1 mouse cellular context compared by ENCODE assay signal in the genomic region with DNA sequence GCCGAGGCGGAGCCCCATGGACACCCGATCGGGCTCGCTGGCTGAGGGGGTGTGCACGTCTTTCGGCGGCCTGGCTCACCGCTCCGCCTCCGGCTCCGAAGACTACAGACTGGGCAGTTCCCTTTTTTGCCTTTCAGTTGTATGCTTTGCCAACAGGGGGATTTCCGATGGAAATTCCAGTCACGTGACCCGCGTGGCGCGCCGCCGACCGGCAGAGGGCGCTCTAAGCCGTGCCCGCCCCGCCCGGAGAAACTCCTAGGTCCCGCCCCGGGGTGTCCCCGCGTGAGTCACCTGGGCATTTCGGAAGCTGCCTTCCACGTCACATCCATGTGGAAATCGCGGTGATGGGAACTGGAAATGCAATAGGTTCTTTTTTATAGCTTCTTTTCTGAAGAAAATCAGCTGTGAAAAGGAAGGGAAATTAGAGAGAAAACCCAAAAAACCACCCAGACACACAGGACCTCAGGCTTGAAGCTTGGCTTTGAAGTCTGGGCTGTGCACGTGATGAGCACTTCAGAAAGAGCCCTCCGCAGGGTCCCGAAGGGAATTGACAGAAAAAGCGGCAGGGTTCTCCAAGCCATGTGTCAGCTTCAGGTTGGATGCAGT.
A peak's percentile ranks its signal among the peaks of the same experiment; 100 is the strongest.
TF ChIP-seq lines count a peak whose summit lies in the region.

A gene (minus strand): TSS at position 401 of the 606 bp plus-strand sequence.

TF ChIP-seq in CH12.LX, 34 proteins besides CTCF, POLR2A, EP300 and RAD21 (continued from another document):
- TF ChIP-seq KAT2A (IDR thresholded peaks at IDR 0.05; ENCODE audit: insufficient replicate concordance, low read length) (peak; percentile 77; the same call in 1 of the 2 replicates), CHD1 (IDR thresholded peaks at IDR 0.05; ENCODE audit: low read depth, low read length) (peak; percentile 49; the same call in 1 of the 2 replicates), BHLHE40 (IDR thresholded peaks at IDR 0.05; ENCODE audit: low read depth, low read length) (peak; percentile 98), ZC3H11A (IDR thresholded peaks at IDR 0.05; ENCODE audit: low read depth, low read length) (peak; percentile 75), MEF2A (IDR thresholded peaks at IDR 0.05; ENCODE audit: borderline replicate concordance, low read depth, low read length) (peak; percentile 95), ZNF384 (IDR thresholded peaks at IDR 0.05; ENCODE audit: low read depth, low read length) (peak; percentile 36; the same call in 1 of the 2 replicates), POLR2AphosphoS2 (IDR thresholded peaks at IDR 0.05; ENCODE audit: low read depth, low read length) (no peak; the same call in 1 of the 2 replicates), ETS1 (conservative IDR thresholded peaks at IDR 0.05; ENCODE audit: low read depth, low read length) (peak; percentile 99), ZKSCAN1 (IDR thresholded peaks at IDR 0.05; ENCODE audit: borderline replicate concordance, low read depth, low read length) (no peak), SIN3A (IDR thresholded peaks at IDR 0.05; ENCODE audit: low read length) (peak; percentile 79), TCF12 (IDR thresholded peaks at IDR 0.05; ENCODE audit: low read depth, low read length) (peak; percentile 91), MAX (IDR thresholded peaks at IDR 0.05; ENCODE audit: low read length) (peak; percentile 95), HCFC1 (IDR thresholded peaks at IDR 0.05; ENCODE audit: low read depth, low read length) (peak; percentile 72), JUN (IDR thresholded peaks at IDR 0.05; ENCODE audit: insufficient read depth, low read depth, low read length) (peak; percentile 64; the same call in 1 of the 2 replicates), SMC3 (IDR thresholded peaks at IDR 0.05; ENCODE audit: low read depth, low read length) (peak; percentile 92), NELFE (IDR thresholded peaks at IDR 0.05; ENCODE audit: low read depth, low read length) (peak; percentile 48; the same call in 1 of the 2 replicates), PAX5 (IDR thresholded peaks at IDR 0.05; ENCODE audit: low read length) (no peak), USF2 (conservative IDR thresholded peaks at IDR 0.05; ENCODE audit: low read depth, low read length) (peak; percentile 97), NRF1 (IDR thresholded peaks at IDR 0.05; ENCODE audit: low read depth, low read length) (0 out of 2 replicates have a peak, but pooled peaks have one; percentile 47), IRF4 (IDR thresholded peaks at IDR 0.05; ENCODE audit: low read depth, low read length) (peak; percentile 84), MYC (IDR thresholded peaks at IDR 0.05; ENCODE audit: low read depth, low read length) (peak; percentile 93), GABPA (IDR thresholded peaks at IDR 0.05; ENCODE audit: insufficient replicate concordance, low read depth, low read length) (no peak), TBP (conservative IDR thresholded peaks at IDR 0.05; ENCODE audit: low read depth, low read length) (peak; percentile 77), MAZ (IDR thresholded peaks at IDR 0.05; ENCODE audit: low read depth, low read length) (peak; percentile 95), E2F4 (IDR thresholded peaks at IDR 0.05; ENCODE audit: insufficient replicate concordance, low read depth, low read length) (peak; percentile 71; the same call in 1 of the 2 replicates), UBTF (IDR thresholded peaks at IDR 0.05; ENCODE audit: low read depth, low read length) (peak; percentile 97), USF1 (IDR thresholded peaks at IDR 0.05; ENCODE audit: low read depth, low read length) (peak; percentile 99), MAFK (IDR thresholded peaks at IDR 0.05; ENCODE audit: insufficient replicate concordance, low read length) (peak; percentile 63; the same call in 1 of the 2 replicates), CHD2 (IDR thresholded peaks at IDR 0.05; ENCODE audit: low read length) (peak; percentile 90), ZMIZ1 (IDR thresholded peaks at IDR 0.05; ENCODE audit: low read depth, low read length) (peak; percentile 76; the same call in 1 of the 2 replicates)
